Mouse (Mus musculus) CH12.LX (cell line): ENCODE results near the gene Lin28a. TPM values are rescaled to one million over a fixed set of nuclear protein-coding genes. Genes with fewer than 3 reads are reported as not detected.
"Not testable (repeated sequence)": the region's sequence is repeated elsewhere in the genome, so short reads cannot be mapped to it uniquely, and the experiment has no call there.

Source experiments
- DNase-seq: peaks from one replicate; pipeline ENCODE4 v3.0.0-alpha.2; 2013; ENCODE audit errors: extremely low read depth
- H3K27ac ChIP-seq: 2 replicates; pipeline ENCODE4 v1.5.1; 2012; ENCODE audit warnings: low read depth, mild to moderate bottlenecking, control low read depth, moderate library complexity; ENCODE audit not compliant: insufficient read depth
- H3K27me3 ChIP-seq: replicated peaks from 2 replicates; pipeline ENCODE3; 2012; ENCODE audit warnings: inconsistent platforms
- H3K36me3 ChIP-seq, 2 experiments: replicated peaks in 1 of 2; 2 replicates each; pipeline versions ENCODE3 to v1.6.1; 2012; ENCODE audit warnings: inconsistent platforms in 1 of 2, low read length in 1 of 2, mild to moderate bottlenecking in 1 of 2, mixed read lengths in 1 of 2, moderate library complexity in 1 of 2; ENCODE audit not compliant: control insufficient read depth in 1 of 2, insufficient read depth in 1 of 2
- H3K4me1 ChIP-seq, 2 experiments: 2 replicates each; pipeline ENCODE4 v1.6.1; 2012; ENCODE audit warnings: inconsistent platforms in 1 of 2, moderate library complexity in 1 of 2; ENCODE audit not compliant: insufficient read depth in 2 of 2, control insufficient read depth in 1 of 2
- H3K4me2 ChIP-seq: 2 replicates; pipeline ENCODE4 v1.6.1; 2012; ENCODE audit warnings: low read depth, mild to moderate bottlenecking, control low read depth; ENCODE audit not compliant: poor library complexity, insufficient read depth, severe bottlenecking
- H3K4me3 ChIP-seq, 3 experiments: fragments of 150-350 bp in 1 of 3; sonication (generic) in 1 of 3; replicated peaks in 1 of 3; 2 replicates each; pipeline versions ENCODE3 to v1.5.1; 2011 to 2012; ENCODE audit warnings: low read depth in 2 of 3, low read length in 2 of 3, mild to moderate bottlenecking in 2 of 3, moderate library complexity in 2 of 3, control low read depth in 1 of 3, improper control_type of control experiment in 1 of 3, inconsistent platforms in 1 of 3, mixed read lengths in 1 of 3; ENCODE audit not compliant: poor library complexity in 1 of 3
- H3K79me2 ChIP-seq: replicated peaks from 2 replicates; pipeline ENCODE4 v1.6.1; 2012; ENCODE audit warnings: mild to moderate bottlenecking, moderate library complexity; ENCODE audit not compliant: control insufficient read depth, poor library complexity, insufficient read depth, severe bottlenecking; ENCODE audit errors: extremely low read depth
- H3K9ac ChIP-seq: 2 replicates; pipeline ENCODE4 v1.6.1; 2012; ENCODE audit warnings: low read depth, mild to moderate bottlenecking, control low read depth, moderate library complexity; ENCODE audit not compliant: insufficient read depth
- H3K9me3 ChIP-seq: replicated peaks from 2 replicates; pipeline ENCODE3; 2012; ENCODE audit warnings: low read length, inconsistent platforms, mixed read lengths
- BHLHE40 ChIP-seq: IDR thresholded peaks from 2 replicates; pipeline ENCODE4 v1.6.1; 2011; ENCODE audit warnings: mild to moderate bottlenecking, low read depth, low read length, improper control_type of control experiment
- CHD1 ChIP-seq: IDR thresholded peaks from 2 replicates; pipeline ENCODE4 v1.6.1; 2012; ENCODE audit warnings: low read depth, low read length, improper control_type of control experiment, inconsistent platforms
- CHD2 ChIP-seq: IDR thresholded peaks from 2 replicates; pipeline ENCODE4 v1.6.1; 2011; ENCODE audit warnings: low read length, improper control_type of control experiment
- CTCF ChIP-seq, 2 experiments: IDR thresholded peaks in 1 of 2; conservative IDR thresholded peaks in 1 of 2; 2 replicates each; pipeline ENCODE4 v1.5.1; 2011 to 2012; ENCODE audit warnings: low read depth in 2 of 2, low read length in 2 of 2, improper control_type of control experiment in 1 of 2, inconsistent platforms in 1 of 2, mild to moderate bottlenecking in 1 of 2, moderate library complexity in 1 of 2
- HCFC1 ChIP-seq: IDR thresholded peaks from 2 replicates; pipeline ENCODE4 v1.6.1; 2012; ENCODE audit warnings: low read depth, mild to moderate bottlenecking, inconsistent platforms, low read length, improper control_type of control experiment
- JUN ChIP-seq: IDR thresholded peaks from 2 replicates; pipeline ENCODE4 v1.6.1; 2011; ENCODE audit warnings: low read depth, mild to moderate bottlenecking, low read length, improper control_type of control experiment, moderate library complexity; ENCODE audit not compliant: insufficient read depth
- MAZ ChIP-seq: IDR thresholded peaks from 2 replicates; pipeline ENCODE4 v1.6.1; 2012; ENCODE audit warnings: low read depth, mild to moderate bottlenecking, inconsistent platforms, low read length, improper control_type of control experiment, moderate library complexity
- MXI1 ChIP-seq: IDR thresholded peaks from 2 replicates; pipeline ENCODE4 v1.6.1; 2011; ENCODE audit warnings: mild to moderate bottlenecking, low read depth, low read length, improper control_type of control experiment
- NELFE ChIP-seq: IDR thresholded peaks from 2 replicates; pipeline ENCODE4 v1.6.1; 2011; ENCODE audit warnings: low read depth, low read length, improper control_type of control experiment
- PAX5 ChIP-seq: IDR thresholded peaks from 2 replicates; pipeline ENCODE4 v1.6.1; 2012; ENCODE audit warnings: low read length, inconsistent platforms, mixed read lengths
- RAD21 ChIP-seq: IDR thresholded peaks from 2 replicates; pipeline ENCODE4 v1.6.1; 2011; ENCODE audit warnings: low read depth, mild to moderate bottlenecking, low read length, improper control_type of control experiment, moderate library complexity
- RCOR1 ChIP-seq: conservative IDR thresholded peaks from 2 replicates; pipeline ENCODE4 v1.6.1; 2012; ENCODE audit warnings: low read depth, mild to moderate bottlenecking, inconsistent platforms, low read length, improper control_type of control experiment
- SMC3 ChIP-seq: IDR thresholded peaks from 2 replicates; pipeline ENCODE4 v1.6.1; 2011; ENCODE audit warnings: low read depth, low read length, improper control_type of control experiment
- TCF12 ChIP-seq: IDR thresholded peaks from 2 replicates; pipeline ENCODE4 v1.6.1; 2014; ENCODE audit warnings: low read depth, mild to moderate bottlenecking, inconsistent platforms, low read length, improper control_type of control experiment
- ZC3H11A ChIP-seq: IDR thresholded peaks from 2 replicates; pipeline ENCODE4 v1.6.1; 2012; ENCODE audit warnings: low read depth, mild to moderate bottlenecking, inconsistent platforms, low read length, improper control_type of control experiment
- ZKSCAN1 ChIP-seq: IDR thresholded peaks from 2 replicates; pipeline ENCODE4 v1.6.1; 2012; ENCODE audit warnings: low read depth, inconsistent platforms, low read length, improper control_type of control experiment, borderline replicate concordance
- ZMIZ1 ChIP-seq: IDR thresholded peaks from 2 replicates; pipeline ENCODE4 v1.6.1; 2012; ENCODE audit warnings: low read depth, mild to moderate bottlenecking, inconsistent platforms, low read length, improper control_type of control experiment
- dilution Hi-C: fragments of 300-500 bp; cut with MboI; formaldehyde crosslinking; loops from 2 replicates; pipeline ENCODE4 v1.14.3; 2020; ENCODE audit warnings: low sequenced_read_pairs; ENCODE audit not compliant: extremely low pct_unique_long_range_greater_than_20kb, extremely low pct_ligation_motif_present
- in situ Hi-C: fragments of 300-500 bp; cut with MboI; formaldehyde crosslinking; loops from 3 replicates; pipeline ENCODE4 v1.14.3; 2019; ENCODE audit warnings: low sequenced_read_pairs, low pct_ligation_motif_present, low pct_unique_long_range_greater_than_20kb, mixed read lengths
- polyA plus RNA-seq: library from polyadenylated mRNA; unstranded; fragments of >175 nt; gene quantifications from 2 replicates; pipeline ENCODE4 v1.2.1, GENCODE M21; 2012; ENCODE audit warnings: low read depth; ENCODE audit not compliant: insufficient read length
- total RNA-seq, 2 experiments: library from RNA; depleted of rRNA; stranded (reverse); fragments of 300-350 nt in 1 of 2; fragments of >200 nt in 1 of 2; gene quantifications; 2 replicates each; pipeline ENCODE4 v1.2.3; 2012 to 2014

Lin28a gene
- total and polyA plus RNA-seq, 3 experiments = 0.08 TPM; not detected in 2

GRCm38 (mm10) chr4:133994697-133995096 is 23.9 kb downstream of the Lin28a start:
- H3K4me2 ChIP-seq = no peak overlapping the region
- H3K27ac ChIP-seq = no peak overlapping the region
- H3K27me3 ChIP-seq = no peaks in the 10 kb centered on the region
- H3K9me3 ChIP-seq = no peaks in the 10 kb centered on the region
- peaks cover 61 to 81% of the 10 kb centered on the region in 2 experiments for H3K36me3 ChIP-seq
- H3K79me2 ChIP-seq = peaks cover 6% of the 10 kb centered on the region
- in situ Hi-C loops = no loop called here
- dilution Hi-C loops = no loop called here
- H3K4me3 ChIP-seq = no peak overlapping the region
- DNase-seq = no peak
- no peak for TF ChIP-seq MXI1
- no peak for TF ChIP-seq SMC3
- TF ChIP-seq CHD2 = no peak
- no peak for TF ChIP-seq ZC3H11A
- TF ChIP-seq TCF12 = no peak
- no peak for TF ChIP-seq HCFC1
- no peak for TF ChIP-seq PAX5
- TF ChIP-seq NELFE = no peak
- no peak for TF ChIP-seq ZMIZ1
- TF ChIP-seq RCOR1 = no peak
- peaks cover 8 to 23% of the 10 kb centered on the region in 2 experiments for H3K4me1 ChIP-seq
- H3K9ac ChIP-seq = no peak overlapping the region

- H3K4me3 ChIP-seq = no peak overlapping the region
Observed at GRCm38 (mm10) chr4:133991087-133991660, 27.5 kb downstream of the Lin28a start.

GRCm38 (mm10) chr4:133990035-133990434 is 28.6 kb downstream of the Lin28a start:
- TF ChIP-seq CTCF (conservative IDR thresholded peaks at IDR 0.05 in 1 of 2, IDR thresholded peaks at IDR 0.05 in 1 of 2; ENCODE audit: low read depth in 2 of 2, low read length in 2 of 2) = peak in 1 of 2 experiments; percentile 49; a peak in 2 of 4 replicates
- TF ChIP-seq RAD21 = peak; percentile 34
- no peak for TF ChIP-seq ZKSCAN1
- Histone ChIP-seq H3K79me2 (no peaks in the 10 kb centered on the region), H3K27me3 (no peaks in the 10 kb centered on the region), H3K4me1 (peaks cover 8 to 18% of the 10 kb centered on the region in 2 experiments), H3K9me3 (no peaks in the 10 kb centered on the region), H3K27ac (no peak overlapping the region), H3K4me2 (no peak overlapping the region), H3K36me3 (peaks cover 62 to 84% of the 10 kb centered on the region in 2 experiments), H3K9ac (no peak overlapping the region), H3K4me3 (no peak overlapping the region)
- dilution Hi-C loops = no loop called here
- DNase-seq = no peak
- in situ Hi-C loops = no loop called here

More at GRCm38 (mm10) chr4:133991087-133991660, 27.5 kb downstream of the Lin28a start:
- 0 out of 2 replicates have a peak, but pooled peaks have one; percentile 39 for TF ChIP-seq MAZ
- 0 out of 2 replicates have a peak, but pooled peaks have one; percentile 51 for TF ChIP-seq BHLHE40
- TF ChIP-seq JUN = no peak
- 0 out of 2 replicates have a peak, but pooled peaks have one; percentile 48 for TF ChIP-seq CHD1
- TF ChIP-seq, all 38 proteins: peak for 3
- H3K9ac ChIP-seq = no peak overlapping the region
- dilution Hi-C loops (no loop called here), in situ Hi-C loops (no loop called here)
- DNase-seq = peak; percentile 57
- H3K4me2 ChIP-seq = no peak overlapping the region
- peaks cover 68 to 83% of the 10 kb centered on the region in 2 experiments for H3K36me3 ChIP-seq
- H3K27me3 ChIP-seq = no peaks in the 10 kb centered on the region
- H3K79me2 ChIP-seq = no peaks in the 10 kb centered on the region
- no peak overlapping the region; the same call in 1 of the 2 replicates for H3K27ac ChIP-seq
- no peaks in the 10 kb centered on the region for H3K9me3 ChIP-seq
- H3K4me1 ChIP-seq = peaks cover 8 to 18% of the 10 kb centered on the region in 2 experiments

- H3K4me2 ChIP-seq, DNase-seq, H3K27me3 ChIP-seq, H3K9ac ChIP-seq, in situ Hi-C loops, H3K4me3 ChIP-seq, H3K9me3 ChIP-seq, H3K79me2 ChIP-seq, dilution Hi-C loops, H3K27ac ChIP-seq: not testable (repeated sequence)
- Histone ChIP-seq H3K36me3 (peaks cover 47 to 77% of the 10 kb centered on the region in 2 experiments), H3K4me1 (peaks cover 8 to 22% of the 10 kb centered on the region in 2 experiments)
Observed at GRCm38 (mm10) chr4:133988289-133988688, 30.4 kb downstream of the Lin28a start.
